Mouse (Mus musculus): ENCODE results near the gene Ambra1. TPM values are rescaled to one million over a fixed set of nuclear protein-coding genes. Genes with fewer than 3 reads are reported as not detected.

Ambra1 gene
- total RNA-seq, 2 experiments from 2014 or later, result 24.4 to 30.9 TPM

DNA sequence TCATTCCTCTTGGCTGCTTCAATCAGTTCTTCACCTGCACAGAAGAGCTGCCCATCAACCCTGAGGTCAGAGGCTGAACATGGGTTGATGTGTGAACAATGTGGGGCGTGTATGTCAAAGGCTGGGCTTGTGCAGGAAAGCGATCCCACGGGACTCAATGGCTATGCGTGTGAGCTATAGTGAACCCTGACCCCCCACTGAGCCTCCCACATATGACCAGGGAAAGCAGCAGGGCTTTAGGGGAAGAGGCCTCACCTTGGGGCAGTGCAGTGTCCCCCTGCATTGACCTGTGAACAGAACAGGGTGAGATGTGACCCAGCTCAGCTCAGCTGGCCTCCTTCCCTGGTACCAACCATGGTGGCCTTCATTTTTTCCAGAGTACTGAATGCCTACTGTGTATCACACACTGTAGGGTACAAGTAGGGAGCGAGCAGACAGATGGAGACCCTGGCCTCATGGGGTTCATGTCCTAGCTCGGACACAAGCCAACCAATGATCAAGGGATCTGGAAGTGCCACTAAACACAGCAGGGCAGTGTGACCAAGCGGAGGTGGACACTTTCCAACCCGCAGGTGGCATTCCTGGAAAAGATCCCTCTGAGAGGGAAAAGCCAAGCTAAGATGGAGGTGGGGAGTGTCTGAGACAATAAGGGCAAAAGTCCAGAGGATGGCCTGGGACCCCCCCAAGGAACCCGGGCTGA lies 205.0 kb downstream of the Ambra1 start:
- DNase-seq, result no peak

GRCm38 (mm10) chr2:91936154-91936553 lies 206.2 kb downstream of the Ambra1 start:
- no peak for DNase-seq

GRCm38 (mm10) chr2:91939303-91939935 lies 209.5 kb downstream of the Ambra1 start:
- DNase-seq, result no peak

DNA sequence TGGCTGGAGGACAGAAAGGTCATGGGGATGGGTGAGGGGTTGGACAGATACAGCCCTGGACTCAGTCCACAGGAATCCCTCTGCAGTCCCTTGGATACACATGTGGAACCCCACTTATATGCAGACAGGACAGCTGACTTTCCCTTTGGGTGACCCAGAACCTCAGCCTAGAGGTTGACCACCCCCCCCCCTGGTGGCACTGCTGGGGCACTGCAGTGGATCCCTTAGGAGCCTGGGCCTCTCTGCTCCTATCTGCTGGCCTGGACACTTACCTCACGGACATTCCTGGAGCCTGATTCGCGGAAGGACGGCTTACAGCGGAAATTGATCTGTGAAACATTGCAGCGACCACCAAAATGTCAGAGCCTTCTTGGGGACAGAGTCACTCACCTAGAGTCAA lies 212.4 kb downstream of the Ambra1 start:
- DNase-seq, result no peak

GRCm38 (mm10) chr2:91944170-91944950 lies 214.4 kb downstream of the Ambra1 start:
- peak; percentile 88 for DNase-seq

GRCm38 (mm10) chr2:91945483-91945882 lies 215.5 kb downstream of the Ambra1 start, which contains the start of gene Gm9821:
Gm9821 (plus strand) TSS chr2:91945703.
- DNase-seq, result no peak

DNA sequence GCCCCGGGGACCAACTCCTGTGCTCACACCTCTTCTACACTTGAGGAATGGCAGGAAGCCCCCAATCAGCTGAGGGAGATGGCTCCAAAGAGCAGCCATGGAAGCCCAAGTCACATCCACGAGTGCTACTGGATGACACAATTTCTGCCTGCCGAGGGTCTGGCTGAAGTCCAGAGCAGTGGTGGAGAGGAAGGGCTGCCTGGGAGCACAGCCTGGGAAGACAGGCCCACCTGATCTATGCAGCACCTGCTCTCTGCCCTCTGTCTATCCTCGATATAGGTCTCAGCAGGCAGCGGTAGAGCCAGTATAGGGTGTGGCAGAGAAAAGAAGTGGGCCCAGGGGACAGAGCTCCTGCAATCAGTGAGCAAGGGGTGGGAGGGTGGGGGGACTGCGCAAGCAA lies 216.9 kb downstream of the Ambra1 start:
- peak; percentile 54 for DNase-seq

GRCm38 (mm10) chr2:91947397-91948150 lies 217.6 kb downstream of the Ambra1 start:
- peak; percentile 53 for DNase-seq

DNA sequence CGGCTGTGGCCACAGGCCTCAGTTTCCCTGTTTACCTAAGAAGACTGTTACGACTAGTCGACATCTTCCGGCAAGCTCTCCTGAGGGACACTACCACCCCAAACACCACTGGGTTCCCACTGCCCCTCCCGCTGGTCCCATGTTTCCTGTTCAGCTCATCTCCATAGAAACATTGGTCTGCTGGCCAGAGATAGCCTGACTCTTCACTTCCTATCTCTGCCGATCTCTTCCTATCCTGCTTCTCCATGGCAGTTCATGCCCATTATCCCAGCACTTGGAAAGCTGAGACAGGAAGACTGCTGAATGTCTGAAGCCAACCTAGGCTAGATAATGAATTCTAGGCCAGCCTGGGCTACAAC lies 218.2 kb downstream of the Ambra1 start:
- no peak for DNase-seq

DNA sequence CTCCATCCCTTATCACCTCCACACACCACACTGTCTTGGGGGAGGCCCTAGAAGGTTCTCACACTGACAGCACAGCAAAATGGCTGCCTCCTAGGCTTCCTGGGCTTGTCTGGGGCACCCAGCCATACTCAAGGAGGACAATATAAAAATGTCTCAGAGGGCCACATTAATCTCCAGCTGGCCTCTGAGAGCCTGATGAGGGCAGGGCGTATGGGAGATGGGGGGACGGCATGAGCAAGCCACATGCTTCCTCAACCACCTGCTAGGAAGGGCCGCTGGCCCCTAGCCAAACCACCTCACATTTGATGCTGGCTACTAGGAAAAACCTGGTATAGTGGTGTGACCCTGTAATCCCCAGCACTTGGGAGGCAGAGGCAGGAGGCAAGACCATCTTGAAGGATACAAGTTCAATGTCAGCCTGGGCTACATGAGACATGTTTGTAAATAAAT lies 218.9 kb downstream of the Ambra1 start:
- no peak for DNase-seq

GRCm38 (mm10) chr2:91949411-91950274 lies 219.7 kb downstream of the Ambra1 start:
- DNase-seq, result peak; percentile 81

DNA sequence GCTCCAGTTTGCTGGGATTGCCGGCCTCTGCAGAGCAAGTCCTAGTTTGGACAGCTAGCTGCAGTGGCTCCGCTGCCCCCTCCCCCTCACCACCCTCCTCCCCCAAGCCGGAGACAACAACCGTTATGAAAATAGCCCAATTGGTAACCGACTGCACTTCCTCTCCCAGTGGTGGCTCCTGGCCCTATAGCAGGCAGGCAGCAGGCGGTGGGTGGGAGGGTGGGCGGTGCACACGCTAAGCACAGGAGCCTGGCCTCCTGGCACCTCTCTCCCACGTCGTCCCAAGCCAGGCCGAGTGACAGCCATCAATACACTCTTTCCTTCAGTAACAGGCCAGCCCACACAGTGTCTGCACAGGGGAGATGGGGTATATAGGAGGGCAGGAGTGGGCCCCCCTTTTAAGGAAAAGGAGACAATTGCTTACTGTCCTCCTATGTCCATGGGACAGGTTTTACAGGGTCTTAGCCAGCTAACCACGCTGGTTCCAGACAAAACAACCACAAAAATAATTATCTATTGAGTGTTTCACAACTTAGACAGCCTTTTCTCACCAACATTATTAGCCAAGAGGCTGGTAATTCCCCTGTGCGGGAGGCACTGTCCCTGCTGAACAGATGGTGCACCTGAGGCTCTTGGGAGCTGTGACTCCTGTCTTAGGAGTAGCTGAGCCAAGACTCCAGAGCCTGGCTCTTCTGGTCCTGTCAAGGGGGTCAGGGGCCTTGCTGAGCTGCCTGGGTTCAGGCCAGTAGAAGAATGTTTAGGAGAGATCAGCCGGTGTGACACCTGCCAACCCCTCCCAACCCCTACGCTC lies 220.5 kb downstream of the Ambra1 start:
- DNase-seq, result no peak

GRCm38 (mm10) chr2:91953825-91954224 lies 223.9 kb downstream of the Ambra1 start:
- DNase-seq, result peak; percentile 71

GRCm38 (mm10) chr2:91955121-91955591 lies 225.2 kb downstream of the Ambra1 start:
- DNase-seq, result no peak

GRCm38 (mm10) chr2:91955875-91956274 lies 225.9 kb downstream of the Ambra1 start:
- no peak for DNase-seq

DNA sequence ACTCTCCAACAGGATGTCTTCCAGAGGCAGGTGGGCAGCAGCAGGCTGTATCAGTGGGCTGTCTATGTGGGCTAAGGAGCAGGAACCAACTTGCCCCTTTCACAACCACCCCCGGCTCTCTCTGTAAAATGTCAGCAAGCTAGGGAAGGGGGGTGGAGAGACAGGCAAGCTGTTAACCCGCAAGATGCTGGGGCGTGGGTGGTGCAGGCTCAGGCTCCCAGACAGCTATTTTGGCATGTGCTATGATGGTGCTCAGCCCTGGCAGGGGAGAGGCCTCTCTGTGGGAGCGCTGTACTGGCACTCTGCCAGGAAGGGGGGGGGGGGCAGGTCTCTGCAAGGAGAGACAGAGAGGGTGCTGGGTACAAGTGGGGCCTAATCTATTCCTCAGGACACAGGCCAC lies 227.2 kb downstream of the Ambra1 start:
- peak; percentile 53 for DNase-seq

DNA sequence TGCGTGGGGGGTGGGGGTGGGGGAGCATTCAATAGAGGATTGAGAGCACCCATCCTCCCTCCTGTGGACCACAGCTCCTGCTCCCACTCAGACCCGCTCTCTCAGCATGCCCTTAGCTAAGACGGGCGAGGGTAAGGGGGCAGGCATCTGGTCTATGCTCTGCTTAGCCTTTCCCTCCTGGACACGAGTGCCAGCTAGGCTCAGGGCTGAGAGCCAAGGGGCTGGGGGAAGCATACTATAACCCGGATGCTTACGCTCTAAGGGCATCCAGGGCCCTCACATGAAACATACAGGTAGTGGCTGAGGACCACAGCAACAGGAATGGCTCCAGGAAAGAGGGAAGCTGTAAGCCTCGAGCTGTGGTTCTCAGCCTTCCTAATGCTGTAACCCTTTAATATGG lies 228.1 kb downstream of the Ambra1 start:
- no peak for DNase-seq

- peak; percentile 75 for DNase-seq
Observed at GRCm38 (mm10) chr2:91958701-91959457, 228.9 kb downstream of the Ambra1 start.
